Mouse (Mus musculus) myocyte (in vitro differentiated cells): ENCODE data around the gene Fyn.

Experiments
- CEBPB ChIP-seq: IDR thresholded peaks from 2 replicates; pipeline ENCODE4 v1.6.1; 2011; ENCODE audit warnings: mild to moderate bottlenecking, moderate library complexity; ENCODE audit not compliant: poor library complexity, insufficient read depth, severe bottlenecking
- E2F4 ChIP-seq: IDR thresholded peaks from one replicate; pipeline ENCODE4 v1.6.1; 2011; ENCODE audit warnings: mild to moderate bottlenecking, control low read depth, moderate library complexity; ENCODE audit not compliant: insufficient read depth
- MAX ChIP-seq: IDR thresholded peaks from one replicate; pipeline ENCODE4 v1.6.1; 2011; ENCODE audit warnings: low read depth, mild to moderate bottlenecking, control low read depth
- MYOD1 ChIP-seq, 3 experiments: IDR thresholded peaks; one replicate each; pipeline ENCODE4 v1.6.1; 2011; ENCODE audit warnings: control low read depth in 2 of 3, low read depth in 2 of 3, mild to moderate bottlenecking in 2 of 3, moderate library complexity in 1 of 3; ENCODE audit not compliant: insufficient read length in 2 of 3, control insufficient read depth in 1 of 3
- MYOG ChIP-seq, 3 experiments: IDR thresholded peaks; one replicate each; pipeline ENCODE4 v1.6.1; 2011; ENCODE audit warnings: control low read depth in 2 of 3, low read depth in 2 of 3, mild to moderate bottlenecking in 2 of 3; ENCODE audit not compliant: insufficient read length in 2 of 3, control insufficient read depth in 1 of 3, insufficient read depth in 1 of 3
- POLR2A ChIP-seq: IDR thresholded peaks from one replicate; pipeline ENCODE4 v1.6.1; 2011; ENCODE audit warnings: low read depth, mild to moderate bottlenecking, control low read depth, moderate library complexity; ENCODE audit not compliant: insufficient read length
- POLR2AphosphoS2 ChIP-seq: IDR thresholded peaks from one replicate; pipeline ENCODE4 v1.6.1; 2011; ENCODE audit warnings: low read depth, control low read depth; ENCODE audit not compliant: insufficient read length
- REST ChIP-seq: IDR thresholded peaks from one replicate; pipeline ENCODE4 v1.6.1; 2011; ENCODE audit warnings: mild to moderate bottlenecking, control low read depth, moderate library complexity; ENCODE audit not compliant: insufficient read depth, insufficient read length
- TCF12 ChIP-seq: IDR thresholded peaks from one replicate; pipeline ENCODE4 v1.6.1; 2011; ENCODE audit warnings: mild to moderate bottlenecking, control low read depth; ENCODE audit not compliant: poor library complexity, insufficient read depth, severe bottlenecking
- USF1 ChIP-seq: IDR thresholded peaks from one replicate; pipeline ENCODE4 v1.6.1; 2011; ENCODE audit warnings: low read depth, mild to moderate bottlenecking, control low read depth, moderate library complexity

DNA sequence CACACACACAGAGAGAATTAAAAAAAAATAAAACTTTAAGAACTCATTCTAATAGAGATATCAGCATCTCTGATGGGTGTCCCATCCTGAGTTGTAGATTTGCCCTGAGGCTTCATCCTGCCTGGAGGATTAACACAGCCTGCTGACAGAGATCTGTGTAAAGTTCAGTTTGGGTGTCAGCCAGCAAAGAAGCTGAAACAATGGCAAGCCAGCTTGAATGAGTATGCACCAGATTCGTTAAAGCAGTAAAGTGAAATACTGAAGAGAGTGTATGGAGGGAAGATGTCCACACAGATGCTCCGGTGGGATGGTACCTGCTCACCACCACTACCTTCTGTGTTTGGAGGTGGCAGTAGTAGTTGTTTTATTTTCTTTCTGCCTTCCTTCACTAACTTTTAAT is 92.0 kb downstream of the Fyn start:
- TF ChIP-seq CEBPB = no peak
- TF ChIP-seq TCF12 = no peak
- TF ChIP-seq POLR2A = no peak
- TF ChIP-seq E2F4 = no peak
- TF ChIP-seq MYOG (IDR thresholded peaks at IDR 0.05; ENCODE audit: control insufficient read depth in 1 of 3, insufficient read depth in 1 of 3, insufficient read length in 2 of 3, low read depth in 2 of 3) = no peak
- TF ChIP-seq USF1 = no peak
- TF ChIP-seq POLR2AphosphoS2 = no peak
- TF ChIP-seq MAX = no peak
- TF ChIP-seq MYOD1 (IDR thresholded peaks at IDR 0.05; ENCODE audit: control insufficient read depth in 1 of 3, insufficient read length in 2 of 3, low read depth in 2 of 3) = no peak
- no peak for TF ChIP-seq REST
